8 mouse cellular contexts compared by ENCODE assay signal in genomic region chr13:21717397-21718357, GRCm38 (mm10). TPM values are rescaled to one million over a fixed set of nuclear protein-coding genes. Genes with fewer than 3 reads are reported as not detected.
DNase-seq lines count a peak whose midpoint lies in the region; ATAC-seq and TF ChIP-seq lines count a peak whose summit lies in the region.
"Not testable (repeated sequence)": the region's sequence is repeated elsewhere in the genome, so short reads cannot be mapped to it uniquely, and the experiment has no call there.

Hist1h3h (plus strand) TSS chr13:21717659.

- peak; percentile 45 for ATAC-seq in hindbrain, embryonic 11.5 days (ENCODE audit: low FRiP score)
- ATAC-seq in lung, postnatal 0 days, result peak; percentile 38

- H3K27me3 ChIP-seq in hindbrain, embryonic 11.5 days (ENCODE audit: control insufficient read depth, insufficient read depth, low read length); lung, postnatal 0 days (replicated peaks; ENCODE audit: insufficient read depth, low read length): not testable (repeated sequence)

- TF ChIP-seq CTCF in lung, postnatal 0 days (IDR thresholded peaks at IDR 0.05), result not testable (repeated sequence)

- peak within 1 kb of the TSS; percentile 93 for H3K27ac ChIP-seq in hindbrain, embryonic 11.5 days (ENCODE audit: low read depth, low read length)
- peak within 1 kb of the TSS; percentile 79 for H3K27ac ChIP-seq in lung, postnatal 0 days (ENCODE audit: low read length)

- not testable (repeated sequence) for H3K4me1 ChIP-seq in hindbrain, embryonic 11.5 days (replicated peaks; ENCODE audit: control insufficient read depth, insufficient read depth, low read length)
- H3K4me1 ChIP-seq in lung, postnatal 0 days (ENCODE audit: insufficient read depth, low read depth, low read length), result peaks cover 17% of the 10 kb centered on the region; the same call in 1 of the 2 replicates

- not testable (repeated sequence) for TF ChIP-seq EP300 in lung, postnatal 0 days (IDR thresholded peaks at IDR 0.05)

- not testable (repeated sequence) for H3K36me3 ChIP-seq in hindbrain, embryonic 11.5 days (ENCODE audit: control insufficient read depth, insufficient read depth, low read length); lung, postnatal 0 days (ENCODE audit: insufficient read depth, low read length)

- peak within 1 kb of the TSS; percentile 87 for H3K4me2 ChIP-seq in hindbrain, embryonic 11.5 days (replicated peaks; ENCODE audit: low read depth, low read length)
- peak within 1 kb of the TSS; percentile 67 for H3K4me2 ChIP-seq in lung, postnatal 0 days (replicated peaks; ENCODE audit: low read depth, low read length)

- peak within 1 kb of the TSS; percentile 79 for H3K9ac ChIP-seq in hindbrain, embryonic 11.5 days (ENCODE audit: low read depth, low read length)
- H3K9ac ChIP-seq in lung, postnatal 0 days (replicated peaks; ENCODE audit: low read depth), result peak within 1 kb of the TSS; percentile 39

- under 1% methylated on average over 26 of the region's 56 CpGs for WGBS in hindbrain, embryonic 11.5 days
- under 1% methylated on average over 25 of the region's 56 CpGs for WGBS in lung, postnatal 0 days

- H3K4me3 ChIP-seq in hindbrain, embryonic 11.5 days (ENCODE audit: low read depth, low read length), result peak within 1 kb of the TSS; percentile 47
- peak within 1 kb of the TSS; percentile 35 for H3K4me3 ChIP-seq in lung, postnatal 0 days (ENCODE audit: low read depth, low read length)

- DNase-seq in Muller cell, postnatal 12 days (ENCODE audit: inconsistent ontology term), result peak; percentile 92
- peak; percentile 85 for DNase-seq in cerebellum, adult 9-11 months
- peak; percentile 84 to 95 for DNase-seq in frontal cortex, adult 2 months (ENCODE audit: extremely low spot score in 1 of 2, low spot score in 1 of 2)
- peak; percentile 90 for DNase-seq in hindbrain, embryonic 11.5 days (ENCODE audit: low spot score)
- DNase-seq in layer of hippocampus, postnatal 10 days (ENCODE audit: low spot score in 2 of 2), result peak; percentile 79 to 84
- DNase-seq in lung, postnatal 0 days (ENCODE audit: low spot score), result peak; percentile 93
- peak; percentile 80 for DNase-seq in ovary, postnatal 10 days (ENCODE audit: low spot score)
- peak; percentile 87 to 91 for DNase-seq in thymus, postnatal 10 days (ENCODE audit: low spot score in 2 of 2)

- not testable (repeated sequence) for H3K9me3 ChIP-seq in hindbrain, embryonic 11.5 days (ENCODE audit: control insufficient read depth, low read length); lung, postnatal 0 days (ENCODE audit: low read length)

RNA-seq across cellular contexts. Expression of gene Hist1h3h, which starts in this region (rescaled TPM):
- 1.8 TPM in 2 replicates for polyA plus RNA-seq in frontal cortex, adult 2 months (2012; rRNA removed)
- polyA plus RNA-seq in hindbrain, embryonic 11.5 days (2014; fragmentation: Nextera tagmentation; extraction: Ambion mirVana), result 12.7 and 20.0 TPM in 2 replicates
- total RNA-seq in layer of hippocampus, postnatal 10 days (2021), result 100 to 1,000 TPM; 100 to 141 TPM
- polyA plus RNA-seq in lung, postnatal 0 days (2015; fragmentation: Nextera tagmentation; extraction: Ambion mirVana), result 2.0 TPM in 1 of 2 replicates, not detected in the other

Comparison
In these comparisons a context has a peak if more than half of its experiments do, and no peak if none do; other contexts are left out.
1. Peak in every context shown above with its lines: DNase-seq, ATAC-seq, H3K4me3 ChIP-seq and H3K27ac ChIP-seq.